Mouse (Mus musculus): ENCODE data around the gene Gm43518. TPM values are rescaled to one million over a fixed set of nuclear protein-coding genes. Genes with fewer than 3 reads are reported as not detected.

Gm43518 gene
- polyA plus RNA-seq, 1 experiment from 2014 or later = 2.9 TPM

- WGBS = 85% methylated on average over 5 of the region's 5 CpGs
- Histone ChIP-seq H3K4me3 (replicated peaks) (no peak overlapping the region), H3K36me3 (no peaks in the 10 kb centered on the region), H3K27ac (no peak overlapping the region), H3K27me3 (no peaks in the 10 kb centered on the region), H3K9ac (no peak overlapping the region), H3K4me1 (peaks cover 9% of the 10 kb centered on the region), H3K9me3 (replicated peaks) (no peaks in the 10 kb centered on the region), H3K4me2 (no peak overlapping the region)
- no peak for ATAC-seq (replicated peaks; ENCODE audit: low FRiP score)
These were observed 8.7 kb downstream of the Gm43518 start for GRCm38 (mm10) chr5:123935931-123936330.

GRCm38 (mm10) chr5:123938479-123938878 is 11.3 kb downstream of the Gm43518 start:
- no peak overlapping the region for H3K4me3 ChIP-seq (replicated peaks)
- no peaks in the 10 kb centered on the region for H3K9me3 ChIP-seq (replicated peaks)
- 87% methylated on average over 5 of the region's 5 CpGs for WGBS
- H3K27me3 ChIP-seq = no peaks in the 10 kb centered on the region
- no peaks in the 10 kb centered on the region for H3K36me3 ChIP-seq
- H3K27ac ChIP-seq = no peak overlapping the region
- peaks cover 3% of the 10 kb centered on the region; the same call in 1 of the 2 replicates for H3K4me1 ChIP-seq
- no peak for ATAC-seq (replicated peaks; ENCODE audit: low FRiP score)
- no peak overlapping the region for H3K4me2 ChIP-seq
- H3K9ac ChIP-seq = no peak overlapping the region

GRCm38 (mm10) chr5:123946546-123946945 is 19.3 kb downstream of the Gm43518 start:
- H3K4me2 ChIP-seq = no peak overlapping the region
- no peaks in the 10 kb centered on the region for H3K36me3 ChIP-seq
- WGBS = 53% methylated on average over 4 of the region's 4 CpGs
- no peaks in the 10 kb centered on the region for H3K27me3 ChIP-seq
- H3K9ac ChIP-seq = no peak overlapping the region
- no peaks in the 10 kb centered on the region for H3K4me1 ChIP-seq
- no peaks in the 10 kb centered on the region for H3K9me3 ChIP-seq (replicated peaks)
- no peak for ATAC-seq (replicated peaks; ENCODE audit: low FRiP score)
- no peak overlapping the region for H3K27ac ChIP-seq
- no peak overlapping the region for H3K4me3 ChIP-seq (replicated peaks)

GRCm38 (mm10) chr5:123947041-123947761 is 20.0 kb downstream of the Gm43518 start:
- no peaks in the 10 kb centered on the region for H3K9me3 ChIP-seq (replicated peaks)
- no peak for ATAC-seq (replicated peaks; ENCODE audit: low FRiP score)
- H3K9ac ChIP-seq = no peak overlapping the region
- WGBS = 48% methylated on average over 7 of the region's 7 CpGs
- H3K4me3 ChIP-seq (replicated peaks) = no peak overlapping the region
- H3K4me2 ChIP-seq = no peak overlapping the region
- H3K36me3 ChIP-seq = no peaks in the 10 kb centered on the region
- no peak overlapping the region for H3K27ac ChIP-seq
- no peaks in the 10 kb centered on the region for H3K4me1 ChIP-seq
- H3K27me3 ChIP-seq = no peaks in the 10 kb centered on the region

GRCm38 (mm10) chr5:123952365-123953045 is 25.3 kb downstream of the Gm43518 start:
- no peak overlapping the region for H3K4me3 ChIP-seq (replicated peaks)
- no peaks in the 10 kb centered on the region for H3K36me3 ChIP-seq
- no peak overlapping the region for H3K9ac ChIP-seq
- H3K27ac ChIP-seq = no peak overlapping the region
- no peaks in the 10 kb centered on the region for H3K9me3 ChIP-seq (replicated peaks)
- H3K4me2 ChIP-seq = no peak overlapping the region
- ATAC-seq (replicated peaks; ENCODE audit: low FRiP score) = no peak
- H3K4me1 ChIP-seq = no peaks in the 10 kb centered on the region
- H3K27me3 ChIP-seq = no peaks in the 10 kb centered on the region
- WGBS = 60% methylated on average over 5 of the region's 5 CpGs

- no peak overlapping the region for H3K4me2 ChIP-seq
- WGBS = 89% methylated on average over 8 of the region's 8 CpGs
- H3K4me1 ChIP-seq = no peaks in the 10 kb centered on the region
- H3K36me3 ChIP-seq = no peaks in the 10 kb centered on the region
- no peak for ATAC-seq (replicated peaks; ENCODE audit: low FRiP score)
- H3K4me3 ChIP-seq (replicated peaks) = no peak overlapping the region
- H3K9me3 ChIP-seq (replicated peaks) = no peaks in the 10 kb centered on the region
- no peak overlapping the region for H3K27ac ChIP-seq
- no peak overlapping the region for H3K9ac ChIP-seq
- H3K27me3 ChIP-seq = no peaks in the 10 kb centered on the region
These were observed 30.0 kb downstream of the Gm43518 start for GRCm38 (mm10) chr5:123957213-123957612.

GRCm38 (mm10) chr5:123959018-123959417 is 31.8 kb downstream of the Gm43518 start:
- Histone ChIP-seq H3K9ac (no peak overlapping the region), H3K9me3 (replicated peaks) (no peaks in the 10 kb centered on the region), H3K27ac (no peak overlapping the region), H3K36me3 (no peaks in the 10 kb centered on the region), H3K4me3 (replicated peaks) (no peak overlapping the region), H3K4me1 (no peaks in the 10 kb centered on the region), H3K4me2 (no peak overlapping the region), H3K27me3 (no peaks in the 10 kb centered on the region)
- no peak for ATAC-seq (replicated peaks; ENCODE audit: low FRiP score)
- 63% methylated on average over 3 of the region's 3 CpGs for WGBS

GRCm38 (mm10) chr5:123960129-123960528 is 32.9 kb downstream of the Gm43518 start:
- no peak overlapping the region for H3K4me2 ChIP-seq
- no peak for ATAC-seq (replicated peaks; ENCODE audit: low FRiP score)
- H3K27me3 ChIP-seq = no peaks in the 10 kb centered on the region
- WGBS = 56% methylated on average over 8 of the region's 8 CpGs
- H3K4me1 ChIP-seq = no peaks in the 10 kb centered on the region
- no peak overlapping the region for H3K4me3 ChIP-seq (replicated peaks)
- H3K36me3 ChIP-seq = no peaks in the 10 kb centered on the region
- no peak overlapping the region for H3K27ac ChIP-seq
- H3K9ac ChIP-seq = no peak overlapping the region
- no peaks in the 10 kb centered on the region for H3K9me3 ChIP-seq (replicated peaks)

GRCm38 (mm10) chr5:123961046-123961445 is 33.8 kb downstream of the Gm43518 start:
- ATAC-seq (replicated peaks; ENCODE audit: low FRiP score) = no peak
- no peaks in the 10 kb centered on the region for H3K27me3 ChIP-seq
- no peaks in the 10 kb centered on the region for H3K36me3 ChIP-seq
- no peaks in the 10 kb centered on the region for H3K4me1 ChIP-seq
- H3K4me2 ChIP-seq = no peak overlapping the region
- H3K9me3 ChIP-seq (replicated peaks) = no peaks in the 10 kb centered on the region
- H3K27ac ChIP-seq = no peak overlapping the region
- no peak overlapping the region for H3K4me3 ChIP-seq (replicated peaks)
- no peak overlapping the region for H3K9ac ChIP-seq
- 82% methylated on average over 12 of the region's 12 CpGs for WGBS

- no peak overlapping the region for H3K4me3 ChIP-seq (replicated peaks)
- no peak overlapping the region; the same call in 1 of the 2 replicates for H3K27ac ChIP-seq
- no peak overlapping the region for H3K4me2 ChIP-seq
- 93% methylated on average over 4 of the region's 4 CpGs for WGBS
- H3K9me3 ChIP-seq (replicated peaks) = no peaks in the 10 kb centered on the region
- H3K9ac ChIP-seq = no peak overlapping the region
- ATAC-seq (replicated peaks; ENCODE audit: low FRiP score) = no peak
- no peaks in the 10 kb centered on the region for H3K36me3 ChIP-seq
- H3K4me1 ChIP-seq = 0 out of 2 replicates have a peak, but pooled peaks cover 4% of the 10 kb centered on the region
- H3K27me3 ChIP-seq = no peaks in the 10 kb centered on the region
These were observed 37.0 kb downstream of the Gm43518 start for GRCm38 (mm10) chr5:123964208-123964607.

GRCm38 (mm10) chr5:123966759-123967158 is 39.5 kb downstream of the Gm43518 start:
- Histone ChIP-seq H3K9ac (no peak overlapping the region), H3K36me3 (no peaks in the 10 kb centered on the region), H3K4me2 (no peak overlapping the region), H3K4me1 (0 out of 2 replicates have a peak, but pooled peaks cover 7% of the 10 kb centered on the region), H3K27ac (no peak overlapping the region), H3K27me3 (no peaks in the 10 kb centered on the region; the same call in 1 of the 2 replicates), H3K9me3 (replicated peaks) (no peaks in the 10 kb centered on the region), H3K4me3 (replicated peaks) (no peak overlapping the region)
- no peak for ATAC-seq (replicated peaks; ENCODE audit: low FRiP score)
- WGBS = 78% methylated on average over 2 of the region's 2 CpGs

- Histone ChIP-seq H3K27ac (no peak overlapping the region), H3K36me3 (no peaks in the 10 kb centered on the region), H3K27me3 (no peaks in the 10 kb centered on the region; the same call in 1 of the 2 replicates), H3K4me2 (no peak overlapping the region), H3K9me3 (replicated peaks) (no peaks in the 10 kb centered on the region), H3K9ac (no peak overlapping the region), H3K4me1 (peaks cover 10% of the 10 kb centered on the region), H3K4me3 (replicated peaks) (no peak overlapping the region)
- WGBS = 64% methylated on average over 5 of the region's 5 CpGs
- ATAC-seq (replicated peaks; ENCODE audit: low FRiP score) = no peak
These were observed 41.2 kb downstream of the Gm43518 start for GRCm38 (mm10) chr5:123968468-123968867.

Measured in kidney, embryonic 15.5 days (tissue).